Mouse (Mus musculus): Measurements from ENCODE around the gene Cnih1. TPM values are rescaled to one million over a fixed set of nuclear protein-coding genes. Genes with fewer than 3 reads are reported as not detected.

Gene Cnih1
- polyA plus RNA-seq, 1 experiment, result 6.1 TPM

DNA sequence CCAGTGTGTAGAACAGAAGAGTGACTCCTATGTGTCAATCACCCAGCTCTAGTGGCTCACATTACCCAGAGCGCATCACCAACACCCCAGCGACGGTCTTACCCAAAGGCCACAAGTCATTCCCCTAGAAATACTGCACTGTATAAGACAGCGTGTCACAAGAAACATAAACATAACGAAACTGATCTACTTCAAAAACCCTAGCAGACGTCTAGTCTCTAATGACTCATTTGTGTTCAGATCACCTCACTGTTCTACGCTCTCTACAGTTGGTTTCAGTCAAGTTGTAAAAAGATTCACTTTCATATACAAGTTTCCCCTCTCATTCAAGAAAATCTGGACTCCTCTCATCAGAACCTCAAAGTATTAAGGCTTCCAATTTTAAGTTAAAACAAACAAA lies 30.5 kb upstream of the Cnih1 start:
- Histone ChIP-seq H3K27me3 (ENCODE audit: control insufficient read depth) (no peaks in the 10 kb centered on the region), H3K4me3 (replicated peaks) (no peak overlapping the region), H3K36me3 (ENCODE audit: control insufficient read depth) (peaks cover 35% of the 10 kb centered on the region), H3K4me1 (ENCODE audit: control insufficient read depth) (peaks cover 65% of the 10 kb centered on the region), H3K9me3 (ENCODE audit: control insufficient read depth, low read length) (no peaks in the 10 kb centered on the region)
- TF ChIP-seq TAL1 (IDR thresholded peaks at IDR 0.05; ENCODE audit: low read length) (no peak), GATA1 (IDR thresholded peaks at IDR 0.05; ENCODE audit: low read length) (no peak)

DNA sequence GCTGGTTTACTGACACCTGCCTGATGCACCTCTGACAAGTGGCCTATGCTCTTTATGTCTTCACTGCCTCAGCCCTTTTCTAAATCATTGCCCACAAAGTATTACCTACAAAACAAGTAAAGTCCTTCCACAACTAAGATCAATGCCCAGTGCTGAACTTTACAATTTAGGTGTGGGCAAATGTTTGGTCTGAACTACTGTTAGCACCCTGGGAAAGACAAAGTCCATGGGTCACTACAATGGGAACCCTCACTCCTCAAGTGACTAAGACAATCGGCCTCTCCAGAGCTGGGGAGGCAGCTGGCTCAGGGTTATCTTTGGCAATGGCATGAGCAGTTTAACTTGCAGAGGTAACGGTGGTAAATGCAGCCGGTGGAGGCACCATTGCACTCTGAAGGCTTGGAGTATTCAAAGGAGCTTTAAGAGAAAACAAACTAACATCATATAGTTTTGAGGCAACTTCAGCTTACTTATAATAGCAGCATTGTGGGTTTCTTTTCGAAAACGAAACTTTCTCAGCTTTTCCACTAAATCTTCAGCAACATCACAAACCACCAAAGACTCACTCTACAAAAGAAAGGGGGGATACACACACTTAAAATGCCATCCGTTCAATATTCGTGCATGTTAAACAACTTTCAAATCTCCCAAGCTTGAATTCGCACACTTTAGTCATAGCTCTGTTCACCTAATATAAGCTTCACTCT lies 28.9 kb upstream of the Cnih1 start:
- Histone ChIP-seq H3K36me3 (ENCODE audit: control insufficient read depth) (peaks cover 50% of the 10 kb centered on the region), H3K4me1 (ENCODE audit: control insufficient read depth) (peaks cover 53% of the 10 kb centered on the region)
- TF ChIP-seq TAL1 (IDR thresholded peaks at IDR 0.05; ENCODE audit: low read length) (no peak), GATA1 (IDR thresholded peaks at IDR 0.05; ENCODE audit: low read length) (no peak)

DNA sequence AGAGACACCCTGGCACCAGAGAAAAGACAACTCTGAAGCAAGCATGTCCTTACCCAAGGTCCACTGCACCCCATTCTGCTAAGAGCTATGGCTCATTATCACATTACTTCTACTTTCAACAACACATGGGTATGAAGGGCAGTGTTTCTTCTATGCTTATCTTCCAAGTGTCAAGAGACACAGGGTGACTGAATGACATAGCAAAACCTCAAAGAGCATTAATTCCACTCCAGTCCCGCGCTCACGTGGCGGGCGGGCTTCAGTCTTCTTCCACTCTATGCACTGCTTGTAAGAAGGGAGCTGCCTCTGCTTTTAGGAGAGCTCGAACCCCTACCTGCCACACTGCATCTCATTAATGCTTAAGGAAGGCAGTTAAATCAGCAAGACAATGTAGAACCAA lies 27.4 kb upstream of the Cnih1 start:
- Histone ChIP-seq H3K27me3 (ENCODE audit: control insufficient read depth) (no peaks in the 10 kb centered on the region), H3K9me3 (ENCODE audit: control insufficient read depth, low read length) (no peaks in the 10 kb centered on the region), H3K36me3 (ENCODE audit: control insufficient read depth) (peaks cover 63% of the 10 kb centered on the region), H3K4me3 (replicated peaks) (no peak overlapping the region), H3K4me1 (ENCODE audit: control insufficient read depth) (peaks cover 40% of the 10 kb centered on the region)
- TF ChIP-seq TAL1 (IDR thresholded peaks at IDR 0.05; ENCODE audit: low read length) (no peak), GATA1 (IDR thresholded peaks at IDR 0.05; ENCODE audit: low read length) (peak; percentile 20; the same call in 1 of the 2 replicates)

More for the DNA sequence above, 28.9 kb upstream of the Cnih1 start:
- Histone ChIP-seq H3K27me3 (ENCODE audit: control insufficient read depth) (no peaks in the 10 kb centered on the region), H3K4me3 (replicated peaks) (no peak overlapping the region), H3K9me3 (ENCODE audit: control insufficient read depth, low read length) (no peaks in the 10 kb centered on the region)

DNA sequence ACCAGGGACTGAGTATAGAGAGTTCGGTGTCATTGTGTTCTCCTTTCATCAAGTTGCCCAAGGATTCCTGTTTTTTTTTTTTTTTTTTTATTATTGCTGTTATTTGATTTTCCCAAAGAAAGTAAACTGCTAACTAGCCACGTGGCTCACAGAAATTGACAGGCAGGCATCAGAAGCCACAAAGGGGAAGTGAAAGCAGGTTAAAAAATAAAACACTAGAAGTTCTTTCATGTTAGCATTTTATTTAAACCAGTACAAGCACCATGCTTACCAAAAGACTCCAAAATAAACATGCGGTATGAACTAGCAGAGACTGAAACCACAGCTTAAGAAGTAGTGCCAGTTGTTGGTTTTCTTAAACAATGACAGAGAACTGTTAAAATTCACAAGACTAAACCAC lies 19.7 kb upstream of the Cnih1 start:
- Histone ChIP-seq H3K4me3 (replicated peaks) (no peak overlapping the region), H3K9me3 (ENCODE audit: control insufficient read depth, low read length) (no peaks in the 10 kb centered on the region), H3K27me3 (ENCODE audit: control insufficient read depth) (no peaks in the 10 kb centered on the region), H3K4me1 (ENCODE audit: control insufficient read depth) (no peaks in the 10 kb centered on the region), H3K36me3 (ENCODE audit: control insufficient read depth) (peaks cover 71% of the 10 kb centered on the region)
- no peak for TF ChIP-seq GATA1 (IDR thresholded peaks at IDR 0.05; ENCODE audit: low read length)
- TF ChIP-seq TAL1 (IDR thresholded peaks at IDR 0.05; ENCODE audit: low read length), result no peak

DNA sequence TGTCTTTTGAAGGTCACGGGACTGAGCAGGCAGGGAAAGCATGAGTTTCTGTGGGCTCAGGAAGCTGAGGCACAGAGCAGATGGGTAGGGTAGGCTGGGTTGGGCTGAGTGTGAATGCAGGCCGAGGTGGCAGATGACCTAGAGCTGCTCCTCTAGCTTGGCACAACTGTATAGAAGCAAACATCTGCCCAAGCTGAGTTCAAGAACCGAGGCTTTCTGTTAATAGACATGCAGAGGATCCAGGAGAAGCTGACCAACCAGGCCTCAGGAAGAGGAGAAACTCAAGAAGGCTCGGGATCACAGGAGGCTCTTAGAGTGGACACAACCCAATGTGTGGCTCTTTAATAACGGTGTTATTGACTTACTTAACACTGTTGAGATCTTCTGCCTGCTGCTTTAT lies 18.0 kb upstream of the Cnih1 start:
- no peak overlapping the region for H3K4me3 ChIP-seq (replicated peaks)
- H3K36me3 ChIP-seq (ENCODE audit: control insufficient read depth), result peaks cover 55% of the 10 kb centered on the region
- H3K4me1 ChIP-seq (ENCODE audit: control insufficient read depth), result peaks cover 3% of the 10 kb centered on the region
- no peaks in the 10 kb centered on the region for H3K9me3 ChIP-seq (ENCODE audit: control insufficient read depth, low read length)
- no peaks in the 10 kb centered on the region for H3K27me3 ChIP-seq (ENCODE audit: control insufficient read depth)
- TF ChIP-seq GATA1 (IDR thresholded peaks at IDR 0.05; ENCODE audit: low read length), result no peak
- no peak for TF ChIP-seq TAL1 (IDR thresholded peaks at IDR 0.05; ENCODE audit: low read length)

DNA sequence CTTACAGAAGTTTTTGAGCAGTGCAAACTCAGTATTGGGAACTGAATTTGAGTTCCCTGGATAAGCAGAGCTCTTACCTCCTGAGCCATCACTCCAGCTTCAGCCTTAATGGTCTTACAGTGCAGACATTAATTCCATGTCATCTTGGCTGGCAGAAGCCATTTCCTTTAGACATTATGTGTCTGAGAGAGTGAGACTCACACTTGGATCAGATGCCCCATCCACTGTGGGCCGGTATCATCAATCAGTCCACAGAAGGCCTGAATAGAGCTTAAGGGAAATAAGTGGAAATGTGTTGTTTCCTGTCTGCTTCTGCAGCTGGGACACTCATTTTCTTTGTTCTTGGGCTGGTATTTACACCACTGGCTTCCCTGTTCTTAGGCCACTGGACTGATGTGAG lies 15.6 kb upstream of the Cnih1 start:
- Histone ChIP-seq H3K9me3 (ENCODE audit: control insufficient read depth, low read length) (peaks cover 2% of the 10 kb centered on the region; the same call in 1 of the 2 replicates), H3K4me1 (ENCODE audit: control insufficient read depth) (peaks cover 9% of the 10 kb centered on the region), H3K27me3 (ENCODE audit: control insufficient read depth) (no peaks in the 10 kb centered on the region), H3K4me3 (replicated peaks) (no peak overlapping the region), H3K36me3 (ENCODE audit: control insufficient read depth) (peaks cover 35% of the 10 kb centered on the region)
- TF ChIP-seq GATA1 (IDR thresholded peaks at IDR 0.05; ENCODE audit: low read length) (no peak), TAL1 (IDR thresholded peaks at IDR 0.05; ENCODE audit: low read length) (no peak)

DNA sequence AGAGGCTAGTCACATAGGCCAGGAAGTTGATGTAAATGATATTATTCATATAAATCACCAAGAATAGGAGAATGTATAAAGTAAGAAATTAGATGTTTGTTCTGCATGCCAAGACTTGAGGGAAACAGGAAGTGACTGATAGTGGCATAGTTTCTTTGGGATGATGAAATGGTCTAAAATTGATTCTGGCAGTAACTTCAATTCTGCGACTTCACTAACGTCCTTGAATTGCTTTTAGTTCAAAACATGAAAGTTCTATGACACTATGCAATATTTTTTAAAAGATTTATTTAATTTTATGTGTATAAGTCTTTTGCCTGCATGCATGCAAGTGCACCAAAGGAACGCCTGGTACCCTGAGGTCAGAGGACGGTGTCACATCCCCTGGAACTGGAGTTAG lies 15.0 kb upstream of the Cnih1 start:
- Histone ChIP-seq H3K4me3 (replicated peaks) (no peak overlapping the region), H3K4me1 (ENCODE audit: control insufficient read depth) (peaks cover 9% of the 10 kb centered on the region), H3K9me3 (ENCODE audit: control insufficient read depth, low read length) (peaks cover 2% of the 10 kb centered on the region; the same call in 1 of the 2 replicates), H3K27me3 (ENCODE audit: control insufficient read depth) (no peaks in the 10 kb centered on the region), H3K36me3 (ENCODE audit: control insufficient read depth) (peaks cover 31% of the 10 kb centered on the region)
- no peak for TF ChIP-seq TAL1 (IDR thresholded peaks at IDR 0.05; ENCODE audit: low read length)
- no peak for TF ChIP-seq GATA1 (IDR thresholded peaks at IDR 0.05; ENCODE audit: low read length)

DNA sequence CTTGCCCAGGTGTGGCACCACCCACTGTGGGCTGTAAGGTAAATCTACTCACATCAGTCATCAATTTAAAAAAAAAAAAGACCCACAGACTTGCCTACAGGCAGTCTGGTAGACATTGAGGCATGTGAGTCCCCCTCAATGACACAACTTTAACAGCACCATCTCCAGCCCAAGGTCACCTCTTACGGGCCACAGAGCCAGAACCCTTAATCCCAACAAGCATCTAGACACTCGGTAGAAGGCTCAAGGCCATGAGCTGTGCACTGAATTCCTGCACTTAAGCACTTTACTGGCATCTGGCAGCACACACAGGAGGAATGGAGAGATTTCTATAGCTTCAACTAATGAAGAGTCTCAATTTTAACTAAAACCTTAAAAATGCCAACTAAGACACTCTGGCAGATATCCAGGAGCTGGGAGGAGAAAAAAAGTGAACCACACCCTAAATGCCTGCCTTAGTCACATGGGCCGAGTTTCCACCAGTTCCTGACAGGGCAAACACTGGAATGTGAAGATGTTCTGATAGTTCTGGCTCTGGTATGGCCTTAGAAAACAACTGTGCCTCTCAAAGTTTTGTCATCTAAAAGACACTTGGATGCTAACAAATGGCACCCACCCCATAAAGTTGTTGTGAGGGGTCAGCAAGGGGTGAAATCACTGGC lies 12.6 kb upstream of the Cnih1 start:
- Histone ChIP-seq H3K9me3 (ENCODE audit: control insufficient read depth, low read length) (peaks cover 2% of the 10 kb centered on the region; the same call in 1 of the 2 replicates), H3K4me3 (replicated peaks) (no peak overlapping the region)

DNA sequence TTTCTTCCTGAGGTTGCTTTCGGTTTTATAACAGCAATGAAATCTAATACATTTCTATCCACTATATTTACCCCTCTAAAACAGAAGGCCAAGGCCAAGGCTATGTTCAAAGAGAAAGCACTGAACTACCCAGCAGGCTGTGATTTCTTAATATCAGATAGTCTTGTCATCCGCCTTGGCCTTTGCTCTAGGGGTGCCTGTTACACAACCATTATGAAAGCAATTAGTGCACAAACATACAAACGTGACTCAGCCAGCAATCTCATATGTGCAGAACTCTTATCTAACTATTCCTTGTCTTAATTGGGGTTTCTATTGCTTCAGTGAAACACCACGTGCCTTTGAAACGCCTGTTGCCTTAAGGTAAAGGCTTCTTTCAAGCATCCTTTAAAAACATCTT lies 5.9 kb upstream of the Cnih1 start:
- TF ChIP-seq TAL1 (IDR thresholded peaks at IDR 0.05; ENCODE audit: low read length), result no peak
- no peak for TF ChIP-seq GATA1 (IDR thresholded peaks at IDR 0.05; ENCODE audit: low read length)
- no peaks in the 10 kb centered on the region for H3K27me3 ChIP-seq (ENCODE audit: control insufficient read depth)
- no peak overlapping the region for H3K4me3 ChIP-seq (replicated peaks)
- H3K36me3 ChIP-seq (ENCODE audit: control insufficient read depth), result 0 out of 2 replicates have a peak, but pooled peaks cover 1% of the 10 kb centered on the region
- peaks cover 16% of the 10 kb centered on the region for H3K4me1 ChIP-seq (ENCODE audit: control insufficient read depth)
- peaks cover 1% of the 10 kb centered on the region; the same call in 1 of the 2 replicates for H3K9me3 ChIP-seq (ENCODE audit: control insufficient read depth, low read length)

More for the DNA sequence above, 12.6 kb upstream of the Cnih1 start:
- no peaks in the 10 kb centered on the region for H3K27me3 ChIP-seq (ENCODE audit: control insufficient read depth)
- peaks cover 9% of the 10 kb centered on the region for H3K4me1 ChIP-seq (ENCODE audit: control insufficient read depth)
- H3K36me3 ChIP-seq (ENCODE audit: control insufficient read depth), result peaks cover 18% of the 10 kb centered on the region
- no peak for TF ChIP-seq GATA1 (IDR thresholded peaks at IDR 0.05; ENCODE audit: low read length)

Measured in erythroblast, embryonic 14.5 days (primary cell).